Mouse (Mus musculus) bone marrow, adult 2 months (tissue): Measurements from ENCODE around the gene Syt6.

ENCODE experiments used
- CTCF ChIP-seq: fragments of 200-500 bp; IDR thresholded peaks from 2 replicates; pipeline ENCODE4 v1.5.1; 2011; ENCODE audit warnings: low read length, control low read depth; ENCODE audit not compliant: control insufficient read depth, insufficient read depth
- POLR2A ChIP-seq: fragments of 200-500 bp; IDR thresholded peaks from 2 replicates; pipeline ENCODE4 v1.6.1; 2011; ENCODE audit warnings: low read depth, mild to moderate bottlenecking, control low read depth, low read length, borderline replicate concordance; ENCODE audit not compliant: control insufficient read depth

GRCm38 (mm10) chr3:103592636-103593035 is 17.6 kb downstream of the Syt6 start:
- no peak for TF ChIP-seq POLR2A
- TF ChIP-seq CTCF: no peak
